ENCODE assay signal across 8 mouse cellular contexts in the genomic region with DNA sequence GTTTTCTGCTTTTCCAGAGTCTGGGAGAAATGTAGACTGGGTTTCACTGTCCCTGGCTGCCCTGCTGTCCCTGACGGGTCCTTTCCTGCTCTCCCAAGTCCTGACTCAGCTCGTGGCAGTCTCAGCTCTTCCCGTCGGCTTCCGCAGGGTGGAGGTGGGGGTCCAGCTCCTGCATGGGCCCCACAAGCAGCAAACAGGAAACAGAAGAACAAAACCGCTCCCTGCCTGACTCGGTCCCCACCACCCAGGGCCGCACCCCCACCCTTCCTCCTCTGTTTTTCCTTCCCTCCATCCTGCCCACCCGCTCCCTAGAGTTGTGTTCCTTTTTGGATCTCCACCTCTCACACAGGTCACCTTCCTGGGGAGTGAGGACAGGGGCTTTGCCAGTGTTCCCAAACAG. TPM values are rescaled to one million over a fixed set of nuclear protein-coding genes. Genes with fewer than 3 reads are reported as not detected.
A peak's percentile ranks its signal among the peaks of the same experiment; 100 is the strongest.
DNase-seq lines count a peak whose midpoint lies in the region; ATAC-seq and TF ChIP-seq lines count a peak whose summit lies in the region.

No protein-coding gene starts in this region.

- H3K4me1 ChIP-seq in heart, embryonic 13.5 days = peaks cover 92% of the 10 kb centered on the region

- H3K27me3 ChIP-seq in heart, embryonic 13.5 days (replicated peaks) = no peaks in the 10 kb centered on the region

- DNase-seq in layer of hippocampus, adult 2 months (ENCODE audit: low spot score in 2 of 2) = no peak
- no peak for DNase-seq in layer of hippocampus, postnatal 25 days (ENCODE audit: extremely low spot score in 1 of 2, low spot score in 1 of 2)
- DNase-seq in kidney, postnatal 10 days = peak; percentile 78
- no peak for DNase-seq in right cerebral cortex, postnatal 36 days (ENCODE audit: low spot score in 2 of 2)
- DNase-seq in cerebellum, adult 9-11 months = no peak
- DNase-seq in urinary bladder, postnatal 36 days (ENCODE audit: low spot score in 2 of 2) = no peak

- H3K79me2 ChIP-seq in macrophage (ENCODE audit: inconsistent target) = peaks cover 45% of the 10 kb centered on the region

- TF ChIP-seq CTCF in layer of hippocampus, adult 2 months (conservative IDR thresholded peaks at IDR 0.05) = no peak

- peak overlapping the region; percentile 93 for H3K9ac ChIP-seq in heart, embryonic 13.5 days

- H3K36me3 ChIP-seq in heart, embryonic 13.5 days = peaks cover 10% of the 10 kb centered on the region
- H3K36me3 ChIP-seq in macrophage (ENCODE audit: inconsistent target) = no peaks in the 10 kb centered on the region

- WGBS in heart, embryonic 13.5 days = 30% methylated on average over 9 of the region's 9 CpGs
- 32% methylated on average over 9 of the region's 9 CpGs for WGBS in macrophage (ENCODE audit: missing documents)

- ATAC-seq in heart, embryonic 13.5 days (ENCODE audit: extremely low read depth, insufficient number of reproducible peaks, low FRiP score, low TSS enrichment) = no peak

- peak overlapping the region; percentile 64 for H3K27ac ChIP-seq in layer of hippocampus, adult 2 months
- peak overlapping the region; percentile 98 for H3K27ac ChIP-seq in heart, embryonic 13.5 days (replicated peaks)
- H3K27ac ChIP-seq in macrophage = peak overlapping the region; percentile 97

- H3K4me3 ChIP-seq in layer of hippocampus, adult 2 months = no peak overlapping the region
- peak overlapping the region; percentile 80 for H3K4me3 ChIP-seq in heart, embryonic 13.5 days
- no peak overlapping the region for H3K4me3 ChIP-seq in macrophage (ENCODE audit: inconsistent target)

- no peaks in the 10 kb centered on the region for H3K9me3 ChIP-seq in heart, embryonic 13.5 days

- H3K4me2 ChIP-seq in heart, embryonic 13.5 days = peak overlapping the region; percentile 86

RNA-seq across cellular contexts. Expression of gene Arhgap23, which starts 23.5 kb away (rescaled TPM):
- 10 to 100 TPM; 66.0 to 74.1 TPM for total RNA-seq in layer of hippocampus, adult 2 months (2021)
- 10 to 100 TPM; 71.4 to 73.5 TPM for total RNA-seq in layer of hippocampus, postnatal 25 days (2021)
- 6.6 and 6.9 TPM in 2 replicates for polyA plus RNA-seq in heart, embryonic 13.5 days (2015; fragmentation: Nextera tagmentation; extraction: Ambion mirVana)
- total RNA-seq in macrophage (2018; cell fraction: chromatin; rRNA removed) = 100 to 1,000 TPM in 4 of 26 experiments, 10 to 100 TPM in 22; 14.6 to 111 (median 58.5) TPM
- 10 to 100 TPM; 10.1 to 29.1 (median 18.3) TPM for total RNA-seq in macrophage (2018; cell fraction: cytosol; rRNA removed)
- total RNA-seq in macrophage (2018; cell fraction: nucleus; rRNA removed) = 10 to 100 TPM; 13.7 to 87.8 (median 34.8) TPM
- polyA plus RNA-seq in macrophage (2018) = 12.8 to 18.7 TPM (median 14.4 TPM) in 3 replicates
